ENCODE assay signal across 13 mouse cellular contexts in genomic region chr6:40454436-40455041, GRCm38 (mm10). TPM values are rescaled to one million over a fixed set of nuclear protein-coding genes. Genes with fewer than 3 reads are reported as not detected.
DNase-seq lines count a peak whose midpoint lies in the region; ATAC-seq and TF ChIP-seq lines count a peak whose summit lies in the region.
"Had no signal": no experiment of that assay in that cellular context is flagged by ENCODE, and none has a peak within 500 bp of the region (broad histone marks: within the 10 kb centered on the region; RNA-seq: fewer than 3 reads in every experiment).

No protein-coding gene starts in this region.

- dilution Hi-C loops in CH12.LX (cut with MboI; ENCODE audit: extremely low pct_ligation_motif_present, extremely low pct_unique_long_range_greater_than_20kb, low sequenced_read_pairs) = no loop called here

- no peak for TF ChIP-seq EP300 in CH12.LX (IDR thresholded peaks at IDR 0.05; ENCODE audit: low read length)

- H3K36me3 ChIP-seq in intestine, postnatal 0 days (ENCODE audit: control insufficient read depth, insufficient read depth) = no peaks in the 10 kb centered on the region
- H3K36me3 ChIP-seq in intestine, embryonic 16.5 days (ENCODE audit: control insufficient read depth, insufficient read depth, low read length) = no peaks in the 10 kb centered on the region
- H3K36me3 ChIP-seq in CH12.LX (replicated peaks in 1 of 2; ENCODE audit: control insufficient read depth in 1 of 2, insufficient read depth in 1 of 2, low read length in 1 of 2) = no peaks in the 10 kb centered on the region
- H3K36me3 ChIP-seq: embryonic facial prominence, embryonic 13.5 days had no signal

- 24% methylated on average over 7 of the region's 7 CpGs for WGBS in intestine, postnatal 0 days
- 20% methylated on average over 7 of the region's 7 CpGs for WGBS in intestine, embryonic 16.5 days

- no peaks in the 10 kb centered on the region for H3K4me1 ChIP-seq in intestine, postnatal 0 days (replicated peaks; ENCODE audit: control insufficient read depth, insufficient read depth, low read length)
- H3K4me1 ChIP-seq in intestine, embryonic 16.5 days (ENCODE audit: control insufficient read depth, insufficient read depth, low read length) = no peaks in the 10 kb centered on the region
- H3K4me1 ChIP-seq in CH12.LX (ENCODE audit: control insufficient read depth in 1 of 2, insufficient read depth in 2 of 2) = no peaks in the 10 kb centered on the region
- H3K4me1 ChIP-seq: embryonic facial prominence, embryonic 13.5 days had no signal

- H3K4me3 ChIP-seq in intestine, postnatal 0 days (ENCODE audit: low read depth, low read length) = no peak overlapping the region
- H3K4me3 ChIP-seq in intestine, embryonic 16.5 days (ENCODE audit: low read length) = no peak overlapping the region
- no peak overlapping the region for H3K4me3 ChIP-seq in CH12.LX (replicated peaks in 1 of 3; ENCODE audit: low read depth in 2 of 3, low read length in 2 of 3, poor library complexity in 1 of 3)
- H3K4me3 ChIP-seq: embryonic facial prominence, embryonic 13.5 days had no signal

- H3K4me2 ChIP-seq in intestine, postnatal 0 days (replicated peaks; ENCODE audit: low read depth) = no peak overlapping the region
- no peak overlapping the region for H3K4me2 ChIP-seq in intestine, embryonic 16.5 days (ENCODE audit: low read depth, low read length)
- H3K4me2 ChIP-seq in CH12.LX (ENCODE audit: insufficient read depth, low read depth, poor library complexity, severe bottlenecking) = peak overlapping the region; percentile 93
- H3K4me2 ChIP-seq: embryonic facial prominence, embryonic 13.5 days had no signal

- no peaks in the 10 kb centered on the region for H3K9me3 ChIP-seq in intestine, postnatal 0 days (ENCODE audit: control insufficient read depth)
- H3K9me3 ChIP-seq in intestine, embryonic 16.5 days (ENCODE audit: control insufficient read depth, low read length) = no peaks in the 10 kb centered on the region
- H3K9me3 ChIP-seq in CH12.LX (replicated peaks; ENCODE audit: low read length) = no peaks in the 10 kb centered on the region
- H3K9me3 ChIP-seq: embryonic facial prominence, embryonic 13.5 days had no signal

- TF ChIP-seq POLR2A in CH12.LX (IDR thresholded peaks at IDR 0.05; ENCODE audit: low read depth, low read length) = no peak

- ATAC-seq in intestine, postnatal 0 days = no peak
- no peak for ATAC-seq in intestine, embryonic 16.5 days
- no peak for ATAC-seq in frontal cortex, adult (ENCODE audit: low TSS enrichment)
- ATAC-seq in erythroblast, adult 5-6 weeks (replicated peaks; ENCODE audit: low FRiP score, poor library complexity, severe bottlenecking) = no peak; the same call in 1 of the 2 replicates
- ATAC-seq: midbrain, embryonic 16.5 days had no signal

- no peaks in the 10 kb centered on the region for H3K79me2 ChIP-seq in CH12.LX (replicated peaks; ENCODE audit: control insufficient read depth, extremely low read depth, insufficient read depth, poor library complexity, severe bottlenecking)

- H3K27me3 ChIP-seq in intestine, postnatal 0 days (replicated peaks; ENCODE audit: control insufficient read depth, insufficient read depth, low read length) = no peaks in the 10 kb centered on the region
- H3K27me3 ChIP-seq in intestine, embryonic 16.5 days (replicated peaks; ENCODE audit: control insufficient read depth, insufficient read depth, low read length) = no peaks in the 10 kb centered on the region
- peaks cover 2% of the 10 kb centered on the region for H3K27me3 ChIP-seq in CH12.LX (replicated peaks)
- H3K27me3 ChIP-seq: embryonic facial prominence, embryonic 13.5 days had no signal

- TF ChIP-seq CTCF in intestine, postnatal 0 days (IDR thresholded peaks at IDR 0.05; ENCODE audit: low read depth) = peak; percentile 68
- peak; percentile 77 to 78 for TF ChIP-seq CTCF in CH12.LX (conservative IDR thresholded peaks at IDR 0.05 in 1 of 2, IDR thresholded peaks at IDR 0.05 in 1 of 2; ENCODE audit: low read depth in 2 of 2, low read length in 2 of 2)

- H3K27ac ChIP-seq in intestine, postnatal 0 days (ENCODE audit: low read depth, low read length) = no peak overlapping the region
- no peak overlapping the region for H3K27ac ChIP-seq in intestine, embryonic 16.5 days (ENCODE audit: low read length)
- no peak overlapping the region for H3K27ac ChIP-seq in CH12.LX (ENCODE audit: insufficient read depth, low read depth)
- H3K27ac ChIP-seq: embryonic facial prominence, embryonic 13.5 days had no signal

- no peak; the same call in none of the 2 replicates for TF ChIP-seq RAD21 in CH12.LX (IDR thresholded peaks at IDR 0.05; ENCODE audit: low read depth, low read length)

- peak; percentile 67 for DNase-seq in 416B (ENCODE audit: low read depth)
- DNase-seq in CH12.LX (ENCODE audit: extremely low read depth) = no peak
- DNase-seq in forelimb bud, embryonic 11.5 days (ENCODE audit: low read depth, low spot score) = peak; percentile 23
- no peak for DNase-seq in cerebellum, postnatal 4 days (ENCODE audit: low spot score in 2 of 2)
- DNase-seq: gastrocnemius, postnatal 14 days; kidney, adult 18-20 months had no signal

- no peak overlapping the region for H3K9ac ChIP-seq in intestine, postnatal 0 days (ENCODE audit: low read depth, low read length)
- H3K9ac ChIP-seq in intestine, embryonic 16.5 days (ENCODE audit: low read depth, low read length) = no peak overlapping the region
- H3K9ac ChIP-seq in CH12.LX (ENCODE audit: insufficient read depth, low read depth) = no peak overlapping the region
- H3K9ac ChIP-seq: embryonic facial prominence, embryonic 13.5 days had no signal

- in situ Hi-C loops in CH12.LX (cut with MboI; ENCODE audit: low pct_ligation_motif_present, low pct_unique_long_range_greater_than_20kb, low sequenced_read_pairs) = no loop called here

TF ChIP-seq in CH12.LX, 34 proteins besides CTCF, POLR2A, EP300 and RAD21:
- TF ChIP-seq PAX5 (IDR thresholded peaks at IDR 0.05; ENCODE audit: low read length) (no peak), HCFC1 (IDR thresholded peaks at IDR 0.05; ENCODE audit: low read depth, low read length) (no peak), BHLHE40 (IDR thresholded peaks at IDR 0.05; ENCODE audit: low read depth, low read length) (peak; percentile 33; the same call in 1 of the 2 replicates), SMC3 (IDR thresholded peaks at IDR 0.05; ENCODE audit: low read depth, low read length) (peak; percentile 40), ZNF384 (IDR thresholded peaks at IDR 0.05; ENCODE audit: low read depth, low read length) (peak; percentile 81)
TF ChIP-seq in CH12.LX: peak in this region for 3.

RNA-seq across cellular contexts. Expression of gene Wee2, which starts 15.7 kb away (rescaled TPM):
- polyA plus RNA-seq in intestine, postnatal 0 days (2015; fragmentation: Nextera tagmentation; extraction: Ambion mirVana) = not detected in 2 replicates
- polyA plus RNA-seq in intestine, embryonic 16.5 days (2015; fragmentation: Nextera tagmentation; extraction: Ambion mirVana) = 0.07 TPM in 1 of 2 replicates, not detected in the other
- not detected in 2 replicates for total RNA-seq in CH12.LX (2012; rRNA removed)
- not detected in 2 replicates for total RNA-seq in CH12.LX (2014; rRNA removed)
- polyA plus RNA-seq in CH12.LX (2012; ENCODE audit: insufficient read length, low read depth) = not detected in 2 replicates
- not detected in 2 replicates for total RNA-seq in erythroblast, adult 5-6 weeks (2015; ENCODE audit: low replicate concordance)
- total RNA-seq in erythroblast, adult 5-6 weeks (2017; ENCODE audit: low replicate concordance) = not detected in 2 replicates
- total RNA-seq: gastrocnemius, postnatal 14 days had no signal
- polyA plus RNA-seq: embryonic facial prominence, embryonic 13.5 days had no signal

RNA-seq across cellular contexts. Expression of gene Ssbp1, which starts 16.6 kb away (rescaled TPM):
- 82.8 and 89.1 TPM in 2 replicates for polyA plus RNA-seq in intestine, postnatal 0 days (2015; fragmentation: Nextera tagmentation; extraction: Ambion mirVana)
- 128 and 135 TPM in 2 replicates for polyA plus RNA-seq in intestine, embryonic 16.5 days (2015; fragmentation: Nextera tagmentation; extraction: Ambion mirVana)
- total RNA-seq in CH12.LX (2012; rRNA removed) (70.2 and 84.1 TPM in 2 replicates), CH12.LX (2014; rRNA removed) (109 and 110 TPM in 2 replicates)
- 118 and 147 TPM in 2 replicates for polyA plus RNA-seq in CH12.LX (2012; ENCODE audit: insufficient read length, low read depth)
- total RNA-seq in erythroblast, adult 5-6 weeks (2015; ENCODE audit: low replicate concordance) = 38.0 and 42.5 TPM in 2 replicates
- total RNA-seq in erythroblast, adult 5-6 weeks (2017; ENCODE audit: low replicate concordance) = 17.8 and 23.8 TPM in 2 replicates

RNA-seq across cellular contexts. Expression of gene E330009J07Rik, which starts 18.6 kb away (rescaled TPM):
- polyA plus RNA-seq in intestine, postnatal 0 days (2015; fragmentation: Nextera tagmentation; extraction: Ambion mirVana) = 4.4 TPM in 2 replicates
- polyA plus RNA-seq in intestine, embryonic 16.5 days (2015; fragmentation: Nextera tagmentation; extraction: Ambion mirVana) = 6.0 and 6.2 TPM in 2 replicates
- total RNA-seq in CH12.LX (2012; rRNA removed) (10.9 and 13.1 TPM in 2 replicates), CH12.LX (2014; rRNA removed) (21.6 and 22.0 TPM in 2 replicates)
- 11.6 and 12.3 TPM in 2 replicates for polyA plus RNA-seq in CH12.LX (2012; ENCODE audit: insufficient read length, low read depth)
- 7.5 and 9.6 TPM in 2 replicates for total RNA-seq in erythroblast, adult 5-6 weeks (2015; ENCODE audit: low replicate concordance)
- total RNA-seq in erythroblast, adult 5-6 weeks (2017; ENCODE audit: low replicate concordance) = 2.8 and 6.0 TPM in 2 replicates

RNA-seq across cellular contexts. Expression of gene Tas2r137, which starts 36.5 kb away (rescaled TPM):
- polyA plus RNA-seq in intestine, postnatal 0 days (2015; fragmentation: Nextera tagmentation; extraction: Ambion mirVana) = not detected in 2 replicates
- not detected in 2 replicates for polyA plus RNA-seq in intestine, embryonic 16.5 days (2015; fragmentation: Nextera tagmentation; extraction: Ambion mirVana)
- total RNA-seq in CH12.LX (2012; rRNA removed) (not detected in 2 replicates), CH12.LX (2014; rRNA removed) (not detected in 2 replicates)
- not detected in 2 replicates for polyA plus RNA-seq in CH12.LX (2012; ENCODE audit: insufficient read length, low read depth)
- not detected in 2 replicates for total RNA-seq in erythroblast, adult 5-6 weeks (2015; ENCODE audit: low replicate concordance)
- total RNA-seq in erythroblast, adult 5-6 weeks (2017; ENCODE audit: low replicate concordance) = not detected in 2 replicates
- total RNA-seq: gastrocnemius, postnatal 14 days had no signal
- polyA plus RNA-seq: embryonic facial prominence, embryonic 13.5 days; limb, embryonic 11.5 days; midbrain, embryonic 16.5 days had no signal

RNA-seq across cellular contexts. Expression of gene Tas2r108, which starts 38.8 kb away (rescaled TPM):
- polyA plus RNA-seq in intestine, postnatal 0 days (2015; fragmentation: Nextera tagmentation; extraction: Ambion mirVana) = not detected in 2 replicates
- not detected in 2 replicates for polyA plus RNA-seq in intestine, embryonic 16.5 days (2015; fragmentation: Nextera tagmentation; extraction: Ambion mirVana)
- total RNA-seq in CH12.LX (2012; rRNA removed) = not detected in 2 replicates
- total RNA-seq in CH12.LX (2014; rRNA removed) = not detected in 2 replicates
- not detected in 2 replicates for polyA plus RNA-seq in CH12.LX (2012; ENCODE audit: insufficient read length, low read depth)
- total RNA-seq in erythroblast, adult 5-6 weeks (2015; ENCODE audit: low replicate concordance) = not detected in 2 replicates
- not detected in 2 replicates for total RNA-seq in erythroblast, adult 5-6 weeks (2017; ENCODE audit: low replicate concordance)
- total RNA-seq: gastrocnemius, postnatal 14 days had no signal
- polyA plus RNA-seq: midbrain, embryonic 16.5 days had no signal

Comparison
In these comparisons a context has a peak if more than half of its experiments do, and no peak if none do; other contexts are left out.
1. DNase-seq: peak in 416B (single experiment) and forelimb bud, embryonic 11.5 days (single experiment); none in CH12.LX (single experiment) and cerebellum, postnatal 4 days (0 of 2).